Mouse (Mus musculus): ENCODE data around the gene Casp9. TPM values are rescaled to one million over a fixed set of nuclear protein-coding genes. Genes with fewer than 3 reads are reported as not detected.

Casp9 gene
- polyA plus RNA-seq (2014; fragmentation: Illumina TruSeq; extraction: RNeasy Lipid Tissue Mini Kit (QIAGEN cat#74804); ENCODE audit: insufficient read depth, low read depth, low replicate concordance), result 9.1 TPM

DNA sequence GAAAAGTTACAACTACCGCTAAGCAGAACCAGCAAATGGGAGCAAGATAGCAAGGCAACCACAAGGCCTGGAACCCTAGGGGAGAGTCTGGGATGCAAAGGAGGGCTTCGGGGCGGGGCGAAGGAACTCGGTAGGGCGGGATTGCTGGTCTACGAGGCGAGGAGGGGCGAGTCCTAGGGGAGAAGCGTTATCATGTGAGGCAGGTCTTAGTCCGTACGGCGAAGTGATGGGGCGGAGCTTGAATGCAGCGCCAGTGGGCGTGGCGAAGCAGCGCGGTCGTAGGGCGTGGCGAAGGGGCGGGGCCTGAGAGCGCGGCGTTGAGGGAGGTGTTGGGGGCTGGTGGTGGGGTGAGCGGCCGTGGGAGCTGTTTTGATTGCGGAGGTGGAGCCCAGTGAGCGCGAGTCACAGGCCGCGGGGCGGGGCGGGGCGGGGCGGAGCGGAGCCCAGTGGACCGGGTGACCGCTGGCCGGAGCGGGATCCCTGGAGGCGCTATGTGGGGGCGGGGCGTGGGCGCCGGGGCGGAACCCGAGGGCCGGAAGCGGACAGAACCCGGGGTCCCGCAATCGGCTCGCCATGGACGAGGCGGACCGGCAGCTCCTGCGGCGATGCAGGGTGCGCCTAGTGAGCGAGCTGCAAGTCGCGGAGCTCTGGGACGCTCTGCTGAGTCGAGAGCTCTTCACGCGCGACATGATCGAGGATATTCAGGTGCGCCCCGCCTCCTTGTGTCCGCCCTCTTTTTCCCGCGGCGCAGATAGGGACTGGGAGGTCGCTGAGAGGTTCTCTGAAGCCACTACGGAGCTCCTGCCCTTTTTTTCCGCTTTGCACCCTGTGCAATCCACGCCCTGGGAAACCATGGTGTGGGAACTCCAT lies at the start of gene Casp9:
Gene Casp9 (plus strand): TSS at position 331 of the 870 bp plus-strand sequence.

DNA sequence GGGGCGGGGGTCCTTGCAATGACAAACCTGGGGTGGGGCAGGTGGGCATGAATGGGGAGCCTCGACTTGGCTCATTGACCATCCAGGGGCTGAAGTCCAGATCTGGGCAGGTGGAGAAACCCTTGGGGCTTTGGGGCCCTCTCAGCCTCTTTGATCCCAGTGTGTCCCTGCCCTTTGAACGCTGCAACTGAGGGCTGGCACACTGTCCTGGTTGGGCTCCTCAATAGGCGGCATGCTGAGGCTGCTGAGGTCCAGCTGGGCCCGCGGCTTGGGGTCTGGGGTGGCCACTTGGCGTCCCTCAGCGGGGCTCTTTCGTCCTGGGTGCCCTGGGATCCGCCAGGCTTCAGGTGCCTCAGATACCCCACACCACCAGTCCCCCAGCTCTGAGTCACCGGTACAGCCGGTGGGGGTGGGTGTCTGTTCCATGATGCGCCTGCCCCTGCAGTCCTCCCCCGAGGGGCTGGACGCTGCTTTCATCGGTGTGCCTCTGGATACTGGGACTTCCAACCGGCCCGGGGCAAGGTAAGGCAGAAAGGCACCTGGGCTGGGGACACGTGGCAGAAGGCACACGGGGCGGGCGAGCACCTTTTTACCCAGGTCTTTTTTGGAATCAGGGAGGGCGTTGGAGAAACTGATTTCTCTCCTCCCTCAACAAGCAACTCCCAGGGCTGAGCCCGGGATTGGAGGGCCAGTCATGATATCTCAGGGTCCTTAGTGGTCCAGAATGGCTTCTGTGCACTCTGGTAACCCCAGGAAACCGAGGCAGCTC lies 46.6 kb upstream of the Casp9 start, which contains the start of gene Agmat:
Gene Agmat (plus strand): TSS at position 95 of the 769 bp plus-strand sequence.

DNA sequence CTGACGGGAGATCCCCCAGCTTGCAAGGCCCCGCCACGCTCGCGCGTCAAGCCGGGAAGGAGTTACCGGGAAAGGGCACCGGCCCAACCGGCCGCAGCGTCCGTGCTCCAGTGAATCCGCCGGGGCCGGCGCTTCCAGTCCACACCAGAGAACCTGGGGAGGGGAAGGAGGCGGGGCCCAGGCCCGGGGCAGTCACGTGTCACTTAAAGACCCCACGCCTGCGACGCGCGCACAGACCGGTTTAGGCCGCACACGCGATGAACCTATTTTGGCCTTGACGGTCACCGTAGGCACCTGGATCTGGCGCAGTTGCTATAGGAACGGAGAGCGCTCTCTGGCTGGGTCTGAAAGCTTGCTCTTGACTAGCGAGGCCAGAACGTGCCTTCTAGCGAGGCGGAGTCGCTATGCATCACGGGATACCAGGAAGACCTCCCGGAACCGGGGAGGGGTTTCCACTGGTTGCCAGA lies 2.9 kb upstream of the Casp9 start, which contains the start of gene Dnajc16:
Gene Dnajc16 (minus strand): TSS at position 408 of the 467 bp plus-strand sequence.

DNA sequence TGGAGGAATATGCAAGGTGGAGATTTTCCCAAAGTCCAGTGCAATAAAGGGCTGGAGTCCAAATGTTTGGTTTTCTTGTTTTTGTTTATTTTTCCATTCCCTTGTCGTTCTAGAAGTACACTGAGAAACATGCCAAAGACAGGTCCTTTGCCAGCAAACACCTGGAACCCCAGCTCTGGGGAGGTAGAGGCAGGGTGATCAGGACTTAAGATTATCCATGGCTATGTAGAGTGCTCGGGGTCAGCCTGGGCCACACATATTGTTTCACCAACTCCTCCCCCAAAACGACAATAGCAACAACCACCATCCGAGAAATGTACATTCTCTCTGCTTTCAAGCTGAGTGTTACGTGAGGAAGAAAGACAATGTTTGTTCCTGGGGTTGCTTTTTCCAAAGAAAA lies 32.6 kb downstream of the Casp9 start, which contains the start of gene Cela2a:
Gene Cela2a (minus strand): TSS at position 101 of the 400 bp plus-strand sequence.

DNA sequence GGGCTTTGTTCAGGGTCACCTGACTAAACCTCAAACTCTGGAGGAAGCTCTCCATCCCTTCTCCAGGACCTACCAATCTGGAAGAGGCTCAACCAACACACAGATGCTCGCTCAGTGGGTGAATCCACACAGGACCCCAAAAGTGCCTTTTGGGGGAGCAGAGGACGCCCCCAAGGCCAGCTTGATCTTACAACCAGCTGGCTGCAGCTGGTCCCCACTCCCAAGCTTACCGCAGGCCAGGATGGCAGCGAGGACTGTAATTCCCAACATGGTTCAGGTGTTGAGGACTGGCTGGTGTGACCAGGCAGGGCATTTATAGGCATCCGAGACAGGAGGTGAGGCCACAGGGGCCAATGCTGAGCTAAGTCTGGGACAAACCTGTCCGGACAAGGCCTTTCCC lies 52.6 kb downstream of the Casp9 start, which contains the start of gene Ctrc:
Gene Ctrc (minus strand): TSS at position 361 of the 400 bp plus-strand sequence.

Other genes with a start within 250 kb of the Casp9 start
- 19.7 TPM for gene Fblim1, start 187.5 kb upstream of the Casp9 start, polyA plus RNA-seq (2014; fragmentation: Illumina TruSeq; extraction: RNeasy Lipid Tissue Mini Kit (QIAGEN cat#74804); ENCODE audit: insufficient read depth, low read depth, low replicate concordance)
- 1.9 TPM for gene Tmem82, start 175.0 kb upstream of the Casp9 start, polyA plus RNA-seq (2014; fragmentation: Illumina TruSeq; extraction: RNeasy Lipid Tissue Mini Kit (QIAGEN cat#74804); ENCODE audit: insufficient read depth, low read depth, low replicate concordance)
- gene Slc25a34, start 169.8 kb upstream of the Casp9 start, polyA plus RNA-seq (2014; fragmentation: Illumina TruSeq; extraction: RNeasy Lipid Tissue Mini Kit (QIAGEN cat#74804); ENCODE audit: insufficient read depth, low read depth, low replicate concordance), result 2.5 TPM
- 10.9 TPM for gene Plekhm2, start 128.7 kb upstream of the Casp9 start, polyA plus RNA-seq (2014; fragmentation: Illumina TruSeq; extraction: RNeasy Lipid Tissue Mini Kit (QIAGEN cat#74804); ENCODE audit: insufficient read depth, low read depth, low replicate concordance)
- 2.7 TPM for gene Rsc1a1, start 108.0 kb upstream of the Casp9 start, polyA plus RNA-seq (2014; fragmentation: Illumina TruSeq; extraction: RNeasy Lipid Tissue Mini Kit (QIAGEN cat#74804); ENCODE audit: insufficient read depth, low read depth, low replicate concordance)
- 10.1 TPM for gene Ddi2, start 70.2 kb upstream of the Casp9 start, polyA plus RNA-seq (2014; fragmentation: Illumina TruSeq; extraction: RNeasy Lipid Tissue Mini Kit (QIAGEN cat#74804); ENCODE audit: insufficient read depth, low read depth, low replicate concordance)
- gene Agmat, start 46.9 kb upstream of the Casp9 start, polyA plus RNA-seq (2014; fragmentation: Illumina TruSeq; extraction: RNeasy Lipid Tissue Mini Kit (QIAGEN cat#74804); ENCODE audit: insufficient read depth, low read depth, low replicate concordance), result 0.22 TPM
- 5.2 TPM for gene Dnajc16, start 2.7 kb upstream of the Casp9 start, polyA plus RNA-seq (2014; fragmentation: Illumina TruSeq; extraction: RNeasy Lipid Tissue Mini Kit (QIAGEN cat#74804); ENCODE audit: insufficient read depth, low read depth, low replicate concordance)
- gene Cela2a, start 32.5 kb downstream of the Casp9 start, polyA plus RNA-seq (2014; fragmentation: Illumina TruSeq; extraction: RNeasy Lipid Tissue Mini Kit (QIAGEN cat#74804); ENCODE audit: insufficient read depth, low read depth, low replicate concordance), result not detected
- gene Ctrc, start 52.7 kb downstream of the Casp9 start, polyA plus RNA-seq (2014; fragmentation: Illumina TruSeq; extraction: RNeasy Lipid Tissue Mini Kit (QIAGEN cat#74804); ENCODE audit: insufficient read depth, low read depth, low replicate concordance), result not detected
- 56.1 TPM for gene Efhd2, start 81.3 kb downstream of the Casp9 start, polyA plus RNA-seq (2014; fragmentation: Illumina TruSeq; extraction: RNeasy Lipid Tissue Mini Kit (QIAGEN cat#74804); ENCODE audit: insufficient read depth, low read depth, low replicate concordance)
- gene Fhad1, start 221.5 kb downstream of the Casp9 start, polyA plus RNA-seq (2014; fragmentation: Illumina TruSeq; extraction: RNeasy Lipid Tissue Mini Kit (QIAGEN cat#74804); ENCODE audit: insufficient read depth, low read depth, low replicate concordance), result 8.7 TPM

Data from lung, adult 10 weeks (tissue).